ENCODE assay signal across 9 mouse cellular contexts in the genomic region with DNA sequence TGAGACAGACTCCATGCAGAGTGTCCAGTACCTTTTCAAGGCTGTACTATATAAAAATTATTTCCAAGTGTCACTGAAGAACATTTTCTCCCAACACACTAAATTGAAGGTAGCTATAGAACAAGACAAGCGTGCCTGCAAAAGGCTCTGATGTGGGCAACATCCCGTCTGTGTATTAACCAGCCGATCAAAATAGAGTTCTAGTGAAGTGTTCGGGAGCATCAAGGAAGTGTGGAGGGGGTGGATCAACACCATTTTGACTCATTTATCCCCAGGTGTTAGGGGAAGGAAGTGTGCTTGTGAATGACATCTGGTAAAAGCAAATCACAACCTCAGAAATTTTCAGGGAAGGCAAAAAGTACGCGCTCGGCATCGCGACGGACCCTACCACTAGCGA. TPM values are rescaled to one million over a fixed set of nuclear protein-coding genes. Genes with fewer than 3 reads are reported as not detected.
DNase-seq lines count a peak whose midpoint lies in the region; ATAC-seq lines count a peak whose summit lies in the region.
"Had no signal": no experiment of that assay in that cellular context is flagged by ENCODE, and none has a peak within 500 bp of the region (broad histone marks: within the 10 kb centered on the region; RNA-seq: fewer than 3 reads in every experiment).

No protein-coding gene starts in this region.

- peak overlapping the region; percentile 30 for H3K9ac ChIP-seq in heart, embryonic 16.5 days (ENCODE audit: low read length)
- peak overlapping the region; percentile 68 for H3K9ac ChIP-seq in forebrain, embryonic 16.5 days (replicated peaks; ENCODE audit: low read depth, low read length)

- no peaks in the 10 kb centered on the region; the same call in 1 of the 2 replicates for H3K4me1 ChIP-seq in heart, embryonic 16.5 days (ENCODE audit: control insufficient read depth, insufficient read depth, low read length)
- H3K4me1 ChIP-seq in forebrain, embryonic 16.5 days (replicated peaks; ENCODE audit: control insufficient read depth, insufficient read depth, low read length): peaks cover 8% of the 10 kb centered on the region
- H3K4me1 ChIP-seq in midbrain, embryonic 10.5 days: peaks cover 9% of the 10 kb centered on the region; the same call in 1 of the 2 replicates

- H3K9me3 ChIP-seq in heart, embryonic 16.5 days (replicated peaks; ENCODE audit: control insufficient read depth, low read length): no peaks in the 10 kb centered on the region
- no peaks in the 10 kb centered on the region for H3K9me3 ChIP-seq in forebrain, embryonic 16.5 days (ENCODE audit: control insufficient read depth, low read length)
- no peaks in the 10 kb centered on the region for H3K9me3 ChIP-seq in midbrain, embryonic 10.5 days (replicated peaks)

- ATAC-seq in heart, embryonic 16.5 days (replicated peaks; ENCODE audit: extremely low read depth, insufficient read depth, low FRiP score): no peak
- peak; percentile 9 for ATAC-seq in forebrain, embryonic 16.5 days
- no peak for ATAC-seq in erythroid progenitor cell, adult 5-6 weeks (replicated peaks; ENCODE audit: low FRiP score, poor library complexity, severe bottlenecking)

- H3K27ac ChIP-seq in heart, embryonic 16.5 days (ENCODE audit: low read length): no peak overlapping the region
- no peak overlapping the region for H3K27ac ChIP-seq in forebrain, embryonic 16.5 days (ENCODE audit: low read length)
- no peak overlapping the region for H3K27ac ChIP-seq in midbrain, embryonic 10.5 days (replicated peaks)

- no peaks in the 10 kb centered on the region for H3K36me3 ChIP-seq in heart, embryonic 16.5 days (ENCODE audit: control insufficient read depth, insufficient read depth)
- no peaks in the 10 kb centered on the region for H3K36me3 ChIP-seq in forebrain, embryonic 16.5 days (ENCODE audit: control insufficient read depth, insufficient read depth)
- H3K36me3 ChIP-seq in midbrain, embryonic 10.5 days: no peaks in the 10 kb centered on the region

- H3K27me3 ChIP-seq in heart, embryonic 16.5 days (ENCODE audit: control insufficient read depth, insufficient read depth, low read length): peaks cover 33% of the 10 kb centered on the region
- H3K27me3 ChIP-seq in forebrain, embryonic 16.5 days (replicated peaks; ENCODE audit: control insufficient read depth, insufficient read depth, low read length): no peaks in the 10 kb centered on the region
- peaks cover 41% of the 10 kb centered on the region for H3K27me3 ChIP-seq in midbrain, embryonic 10.5 days (ENCODE audit: low read depth, poor library complexity, severe bottlenecking)

- peak overlapping the region; percentile 89 for H3K4me2 ChIP-seq in heart, embryonic 16.5 days (ENCODE audit: low read depth, low read length)
- H3K4me2 ChIP-seq in forebrain, embryonic 16.5 days (ENCODE audit: low read length): peak overlapping the region; percentile 99

- WGBS in heart, embryonic 16.5 days: 8% methylated on average over 11 of the region's 11 CpGs
- 5% methylated on average over 11 of the region's 11 CpGs for WGBS in forebrain, embryonic 16.5 days
- WGBS in midbrain, embryonic 10.5 days: 9% methylated on average over 11 of the region's 11 CpGs

- H3K4me3 ChIP-seq in heart, embryonic 16.5 days (ENCODE audit: low read length): peak overlapping the region; percentile 50
- peak overlapping the region; percentile 76 for H3K4me3 ChIP-seq in forebrain, embryonic 16.5 days (replicated peaks; ENCODE audit: low read length)
- H3K4me3 ChIP-seq in midbrain, embryonic 10.5 days: peak overlapping the region; percentile 77

- no peak for DNase-seq in heart, adult 11 months
- DNase-seq in R1 (ENCODE audit: low read depth, low spot score): peak; percentile 3
- DNase-seq in midbrain, embryonic 10.5 days (ENCODE audit: low spot score): no peak
- DNase-seq in urinary bladder, postnatal 14 days (ENCODE audit: low spot score): no peak
- DNase-seq in ovary, postnatal 14 days (ENCODE audit: low spot score): no peak
- DNase-seq: spleen, adult 18-20 months had no signal

RNA-seq across cellular contexts. Expression of gene Kcnip4, which starts 0.7 kb away (rescaled TPM):
- 0.66 and 0.67 TPM in 2 replicates for polyA plus RNA-seq in heart, embryonic 16.5 days (2015; fragmentation: Nextera tagmentation; extraction: Ambion mirVana)
- 6.6 and 8.8 TPM in 2 replicates for polyA plus RNA-seq in forebrain, embryonic 16.5 days (2015; fragmentation: Nextera tagmentation; extraction: Ambion mirVana)
- 1.2 and 2.0 TPM in 2 replicates for polyA plus RNA-seq in midbrain, embryonic 10.5 days (2016; fragmentation: Nextera tagmentation; extraction: Ambion mirVana)
- total RNA-seq in erythroid progenitor cell, adult 5-6 weeks (2015; ENCODE audit: low replicate concordance): not detected in 2 replicates
- total RNA-seq in erythroid progenitor cell, adult 5-6 weeks (2017; ENCODE audit: low replicate concordance): not detected in 2 replicates
